Mouse (Mus musculus): ENCODE data around the gene Dgki. TPM values are rescaled to one million over a fixed set of nuclear protein-coding genes. Genes with fewer than 3 reads are reported as not detected.
A peak's percentile ranks its signal among the peaks of the same experiment; 100 is the strongest.

Dgki gene
- total RNA-seq, 1 experiment = 0.94 TPM

- Histone ChIP-seq H3K4me3 (ENCODE audit: insufficient read depth in 1 of 2, low read depth in 1 of 2, low read length in 2 of 2, poor library complexity in 1 of 2, severe bottlenecking in 1 of 2) (no peak overlapping the region), H3K27ac (ENCODE audit: insufficient read depth, low read depth, low read length, poor library complexity, severe bottlenecking) (no peak overlapping the region), H3K9me3 (ENCODE audit: control insufficient read depth, insufficient read depth, low read depth, low read length) (no peaks in the 10 kb centered on the region), H3K4me1 (ENCODE audit: control insufficient read depth in 2 of 2, insufficient read depth in 2 of 2, low read length in 2 of 2, poor library complexity in 1 of 2) (peaks cover 2 to 3% of the 10 kb centered on the region in 2 experiments; a peak in 1 of 4 replicates), H3K36me3 (ENCODE audit: control insufficient read depth, insufficient read depth, low read length, poor library complexity, severe bottlenecking) (no peaks in the 10 kb centered on the region), H3K9ac (ENCODE audit: insufficient read depth, low read depth, low read length, poor library complexity, severe bottlenecking) (no peak overlapping the region)
- DNase-seq (ENCODE audit: low read depth, low spot score) = no peak
- TF ChIP-seq HCFC1 (IDR thresholded peaks at IDR 0.05; ENCODE audit: borderline replicate concordance, insufficient read depth, low read length) (no peak), CHD2 (IDR thresholded peaks at IDR 0.05; ENCODE audit: low read depth, low read length) (no peak), ZNF384 (IDR thresholded peaks at IDR 0.05; ENCODE audit: low read depth, low read length) (no peak), MAFK (IDR thresholded peaks at IDR 0.05; ENCODE audit: insufficient read depth, low read depth, low read length) (no peak), ZC3H11A (IDR thresholded peaks at IDR 0.05; ENCODE audit: borderline replicate concordance, low read depth, low read length) (no peak)
- in situ Hi-C loops (cut with MboI; ENCODE audit: low sequenced_read_pairs in 2 of 2, unreplicated experiment in 2 of 2) = no loop called here
Measured at GRCm38 (mm10) chr6:37328671-37329070, 28.7 kb upstream of the Dgki start.

GRCm38 (mm10) chr6:37327519-37327918 lies 27.5 kb upstream of the Dgki start:
- Histone ChIP-seq H3K4me3 (ENCODE audit: insufficient read depth in 1 of 2, low read depth in 1 of 2, low read length in 2 of 2, poor library complexity in 1 of 2, severe bottlenecking in 1 of 2) (no peak overlapping the region), H3K36me3 (ENCODE audit: control insufficient read depth, insufficient read depth, low read length, poor library complexity, severe bottlenecking) (no peaks in the 10 kb centered on the region), H3K27ac (ENCODE audit: insufficient read depth, low read depth, low read length, poor library complexity, severe bottlenecking) (no peak overlapping the region), H3K9ac (ENCODE audit: insufficient read depth, low read depth, low read length, poor library complexity, severe bottlenecking) (no peak overlapping the region), H3K4me1 (ENCODE audit: control insufficient read depth in 2 of 2, insufficient read depth in 2 of 2, low read length in 2 of 2, poor library complexity in 1 of 2) (peaks cover 2 to 3% of the 10 kb centered on the region in 2 experiments; a peak in 1 of 4 replicates), H3K9me3 (ENCODE audit: control insufficient read depth, insufficient read depth, low read depth, low read length) (no peaks in the 10 kb centered on the region)
- DNase-seq (ENCODE audit: low read depth, low spot score) = peak; percentile 28
- TF ChIP-seq ZNF384 (IDR thresholded peaks at IDR 0.05; ENCODE audit: low read depth, low read length) = no peak
- TF ChIP-seq ZC3H11A (IDR thresholded peaks at IDR 0.05; ENCODE audit: borderline replicate concordance, low read depth, low read length) = no peak
- no peak for TF ChIP-seq CHD2 (IDR thresholded peaks at IDR 0.05; ENCODE audit: low read depth, low read length)
- TF ChIP-seq MAFK (IDR thresholded peaks at IDR 0.05; ENCODE audit: insufficient read depth, low read depth, low read length) = no peak
- TF ChIP-seq HCFC1 (IDR thresholded peaks at IDR 0.05; ENCODE audit: borderline replicate concordance, insufficient read depth, low read length) = no peak
- in situ Hi-C loops (cut with MboI; ENCODE audit: low sequenced_read_pairs in 2 of 2, unreplicated experiment in 2 of 2) = no loop called here

GRCm38 (mm10) chr6:37326603-37326955 lies 26.6 kb upstream of the Dgki start:
- H3K27ac ChIP-seq (ENCODE audit: insufficient read depth, low read depth, low read length, poor library complexity, severe bottlenecking) = no peak overlapping the region
- no peak overlapping the region for H3K9ac ChIP-seq (ENCODE audit: insufficient read depth, low read depth, low read length, poor library complexity, severe bottlenecking)
- H3K9me3 ChIP-seq (ENCODE audit: control insufficient read depth, insufficient read depth, low read depth, low read length) = no peaks in the 10 kb centered on the region
- peaks cover 2 to 3% of the 10 kb centered on the region in 2 experiments; a peak in 1 of 4 replicates for H3K4me1 ChIP-seq (ENCODE audit: control insufficient read depth in 2 of 2, insufficient read depth in 2 of 2, low read length in 2 of 2, poor library complexity in 1 of 2)
- no peak for DNase-seq (ENCODE audit: low read depth, low spot score)
- in situ Hi-C loops (cut with MboI; ENCODE audit: low sequenced_read_pairs in 2 of 2, unreplicated experiment in 2 of 2) = no loop called here
- H3K36me3 ChIP-seq (ENCODE audit: control insufficient read depth, insufficient read depth, low read length, poor library complexity, severe bottlenecking) = no peaks in the 10 kb centered on the region
- no peak overlapping the region for H3K4me3 ChIP-seq (ENCODE audit: insufficient read depth in 1 of 2, low read depth in 1 of 2, low read length in 2 of 2, poor library complexity in 1 of 2, severe bottlenecking in 1 of 2)
- no peak for TF ChIP-seq MAFK (IDR thresholded peaks at IDR 0.05; ENCODE audit: insufficient read depth, low read depth, low read length)
- no peak for TF ChIP-seq ZC3H11A (IDR thresholded peaks at IDR 0.05; ENCODE audit: borderline replicate concordance, low read depth, low read length)
- TF ChIP-seq ZNF384 (IDR thresholded peaks at IDR 0.05; ENCODE audit: low read depth, low read length) = no peak
- no peak for TF ChIP-seq CHD2 (IDR thresholded peaks at IDR 0.05; ENCODE audit: low read depth, low read length)
- TF ChIP-seq HCFC1 (IDR thresholded peaks at IDR 0.05; ENCODE audit: borderline replicate concordance, insufficient read depth, low read length) = no peak

- Histone ChIP-seq H3K27ac (ENCODE audit: insufficient read depth, low read depth, low read length, poor library complexity, severe bottlenecking) (no peak overlapping the region), H3K9me3 (ENCODE audit: control insufficient read depth, insufficient read depth, low read depth, low read length) (no peaks in the 10 kb centered on the region), H3K9ac (ENCODE audit: insufficient read depth, low read depth, low read length, poor library complexity, severe bottlenecking) (no peak overlapping the region), H3K4me3 (ENCODE audit: insufficient read depth in 1 of 2, low read depth in 1 of 2, low read length in 2 of 2, poor library complexity in 1 of 2, severe bottlenecking in 1 of 2) (no peak overlapping the region), H3K4me1 (ENCODE audit: control insufficient read depth in 2 of 2, insufficient read depth in 2 of 2, low read length in 2 of 2, poor library complexity in 1 of 2) (peaks cover 2 to 3% of the 10 kb centered on the region in 2 experiments; a peak in 1 of 4 replicates), H3K36me3 (ENCODE audit: control insufficient read depth, insufficient read depth, low read length, poor library complexity, severe bottlenecking) (no peaks in the 10 kb centered on the region)
- in situ Hi-C loops (cut with MboI; ENCODE audit: low sequenced_read_pairs in 2 of 2, unreplicated experiment in 2 of 2) = no loop called here
- DNase-seq (ENCODE audit: low read depth, low spot score) = no peak
- TF ChIP-seq ZC3H11A (IDR thresholded peaks at IDR 0.05; ENCODE audit: borderline replicate concordance, low read depth, low read length) (no peak), CHD2 (IDR thresholded peaks at IDR 0.05; ENCODE audit: low read depth, low read length) (no peak), HCFC1 (IDR thresholded peaks at IDR 0.05; ENCODE audit: borderline replicate concordance, insufficient read depth, low read length) (no peak), ZNF384 (IDR thresholded peaks at IDR 0.05; ENCODE audit: low read depth, low read length) (no peak), MAFK (IDR thresholded peaks at IDR 0.05; ENCODE audit: insufficient read depth, low read depth, low read length) (no peak)
Measured at GRCm38 (mm10) chr6:37325906-37326602, 26.1 kb upstream of the Dgki start.

All from ES-E14 (cell line).